Mouse (Mus musculus) neural tube, embryonic 15.5 days (tissue): ENCODE data around the gene Phykpl. TPM values are rescaled to one million over a fixed set of nuclear protein-coding genes. Genes with fewer than 3 reads are reported as not detected.

Experiments
- ATAC-seq: fragments of 200-750 bp; cut with Nextera tagmentation; 2 replicates; pipeline ENCODE4 v1.8.0; 2017; ENCODE audit warnings: mild to moderate bottlenecking, moderate TSS enrichment, moderate library complexity; ENCODE audit not compliant: low FRiP score
- H3K27ac ChIP-seq: fragments of 300-500 bp; sonication (generic); replicated peaks from 2 replicates; pipeline ENCODE4 v1.5.1; 2015; ENCODE audit warnings: mild to moderate bottlenecking, inconsistent platforms
- H3K27me3 ChIP-seq: fragments of 300-500 bp; sonication (generic); replicated peaks from 2 replicates; pipeline ENCODE4 v1.6.1; 2015; ENCODE audit warnings: inconsistent platforms
- H3K36me3 ChIP-seq: fragments of 300-500 bp; sonication (generic); 2 replicates; pipeline ENCODE4 v1.6.1; 2015; ENCODE audit warnings: inconsistent platforms
- H3K4me1 ChIP-seq: fragments of 300-500 bp; sonication (generic); 2 replicates; pipeline ENCODE4 v1.6.1; 2015; ENCODE audit warnings: inconsistent platforms
- H3K4me2 ChIP-seq: fragments of 300-500 bp; sonication (generic); 2 replicates; pipeline ENCODE4 v1.6.1; 2015; ENCODE audit warnings: inconsistent platforms, mild to moderate bottlenecking, moderate library complexity
- H3K4me3 ChIP-seq: fragments of 300-500 bp; sonication (generic); replicated peaks from 2 replicates; pipeline ENCODE4 v1.5.1; 2015; ENCODE audit warnings: mild to moderate bottlenecking, inconsistent platforms
- H3K9ac ChIP-seq: fragments of 300-500 bp; sonication (generic); replicated peaks from 2 replicates; pipeline ENCODE4 v1.6.1; 2015; ENCODE audit warnings: mild to moderate bottlenecking, inconsistent platforms
- H3K9me3 ChIP-seq: fragments of 300-500 bp; sonication (generic); replicated peaks from 2 replicates; pipeline ENCODE4 v1.6.1; 2016; ENCODE audit warnings: inconsistent platforms
- WGBS: fragments of 180-500 bp; shearing (Covaris S2); methylation state at CpG from one replicate; pipeline ENCODE4 v1.1.7; 2015; ENCODE audit warnings: mixed read lengths; 5-methylcytosine and 5-hydroxymethylcytosine counted together
- polyA plus RNA-seq: library from polyadenylated mRNA; unstranded; fragments of >200 nt; fragmentation: Nextera tagmentation; extraction: Ambion mirVana; gene quantifications from 2 replicates; pipeline ENCODE4 v1.2.1, GENCODE M21; 2015

Gene Phykpl
- polyA plus RNA-seq, 1 experiment from 2014 or later = 8.1 TPM

DNA sequence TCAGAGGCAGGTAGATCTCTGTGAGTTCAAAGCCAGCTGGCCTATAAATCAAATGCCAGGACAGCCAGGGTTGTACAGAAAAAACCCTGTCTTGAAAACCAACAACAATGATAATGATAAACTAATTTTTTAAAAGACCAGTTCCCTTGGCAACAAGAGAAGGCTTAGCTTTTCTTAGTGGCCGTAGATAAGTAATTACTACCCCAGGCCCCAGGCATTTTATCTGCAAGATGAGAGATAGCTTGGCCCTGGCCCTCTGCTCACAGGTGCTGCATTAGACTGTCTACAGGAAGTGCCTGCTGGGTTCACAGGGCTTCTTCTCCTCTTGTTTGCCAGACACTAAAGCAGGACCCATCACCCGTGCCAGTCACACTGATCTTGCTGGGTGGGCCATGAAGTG lies 29.5 kb upstream of the Phykpl start:
- Histone ChIP-seq H3K4me3 (no peak overlapping the region), H3K4me1 (peaks cover 7% of the 10 kb centered on the region), H3K9ac (no peak overlapping the region), H3K9me3 (no peaks in the 10 kb centered on the region), H3K4me2 (0 out of 2 replicates have a peak overlapping the region, but pooled peaks have one; percentile 17), H3K27ac (no peak overlapping the region), H3K27me3 (no peaks in the 10 kb centered on the region), H3K36me3 (no peaks in the 10 kb centered on the region)
- ATAC-seq = no peak
- WGBS = 46% methylated on average over 2 of the region's 2 CpGs

- WGBS = 81% methylated on average over 1 of the region's 1 CpGs
Observed at GRCm38 (mm10) chr11:51563276-51563675, 21.3 kb upstream of the Phykpl start.

DNA sequence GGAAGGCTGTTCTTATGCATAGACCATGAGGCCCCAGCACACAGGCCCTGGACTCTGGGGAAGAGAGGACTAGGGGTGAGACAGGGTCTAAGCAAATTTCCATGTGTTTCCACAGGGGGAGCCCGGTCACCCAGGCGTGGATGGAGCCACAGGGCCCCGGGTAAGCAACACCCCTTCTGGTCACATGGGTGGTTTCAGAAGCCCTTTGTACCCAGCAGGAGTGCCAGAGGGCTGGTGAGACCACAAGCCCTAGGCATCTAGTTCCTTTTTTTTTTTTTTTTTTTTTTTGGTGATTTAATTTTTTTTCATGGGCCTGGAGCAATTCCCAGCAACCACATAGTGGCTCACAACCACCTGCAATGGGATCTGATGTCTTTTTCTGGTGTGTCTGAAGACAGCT lies 19.5 kb upstream of the Phykpl start:
- H3K4me2 ChIP-seq = no peak overlapping the region
- no peaks in the 10 kb centered on the region for H3K9me3 ChIP-seq
- no peaks in the 10 kb centered on the region for H3K36me3 ChIP-seq
- H3K27ac ChIP-seq = no peak overlapping the region
- no peak overlapping the region for H3K9ac ChIP-seq
- H3K4me3 ChIP-seq = no peak overlapping the region
- ATAC-seq = no peak
- H3K4me1 ChIP-seq = no peaks in the 10 kb centered on the region
- H3K27me3 ChIP-seq = no peaks in the 10 kb centered on the region
- WGBS = 33% methylated on average over 3 of the region's 3 CpGs

More at GRCm38 (mm10) chr11:51563276-51563675, 21.3 kb upstream of the Phykpl start:
- no peak overlapping the region for H3K4me2 ChIP-seq
- H3K36me3 ChIP-seq = no peaks in the 10 kb centered on the region
- H3K4me1 ChIP-seq = no peaks in the 10 kb centered on the region
- no peak overlapping the region for H3K27ac ChIP-seq
- H3K27me3 ChIP-seq = no peaks in the 10 kb centered on the region
- no peak for ATAC-seq
- H3K9me3 ChIP-seq = no peaks in the 10 kb centered on the region
- no peak overlapping the region for H3K4me3 ChIP-seq
- no peak overlapping the region for H3K9ac ChIP-seq

DNA sequence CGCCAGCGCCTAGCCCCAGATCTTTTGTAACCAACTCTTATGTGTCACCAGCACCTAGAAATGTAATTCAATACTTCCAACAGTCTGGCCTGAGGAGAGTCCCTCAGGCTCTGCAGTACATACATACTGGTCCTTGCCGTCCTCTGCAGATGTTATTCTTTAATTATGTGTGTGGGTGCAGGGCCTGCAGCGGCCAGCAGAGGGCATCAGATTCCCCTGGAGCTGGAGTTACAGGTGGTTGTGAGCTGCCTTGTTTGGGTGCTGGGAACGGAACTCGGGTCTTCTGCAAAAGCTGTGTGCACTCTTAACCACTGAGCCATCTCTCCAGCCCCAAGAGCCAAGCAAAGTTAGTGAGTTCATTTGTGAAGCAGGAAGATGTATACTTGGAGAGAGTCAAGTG lies 18.6 kb upstream of the Phykpl start:
- no peaks in the 10 kb centered on the region for H3K36me3 ChIP-seq
- H3K4me2 ChIP-seq = no peak overlapping the region
- H3K4me1 ChIP-seq = no peaks in the 10 kb centered on the region
- no peak for ATAC-seq
- H3K27me3 ChIP-seq = no peaks in the 10 kb centered on the region
- H3K4me3 ChIP-seq = no peak overlapping the region
- no peak overlapping the region for H3K9ac ChIP-seq
- WGBS = 94% methylated on average over 6 of the region's 6 CpGs
- no peaks in the 10 kb centered on the region for H3K9me3 ChIP-seq
- no peak overlapping the region for H3K27ac ChIP-seq

DNA sequence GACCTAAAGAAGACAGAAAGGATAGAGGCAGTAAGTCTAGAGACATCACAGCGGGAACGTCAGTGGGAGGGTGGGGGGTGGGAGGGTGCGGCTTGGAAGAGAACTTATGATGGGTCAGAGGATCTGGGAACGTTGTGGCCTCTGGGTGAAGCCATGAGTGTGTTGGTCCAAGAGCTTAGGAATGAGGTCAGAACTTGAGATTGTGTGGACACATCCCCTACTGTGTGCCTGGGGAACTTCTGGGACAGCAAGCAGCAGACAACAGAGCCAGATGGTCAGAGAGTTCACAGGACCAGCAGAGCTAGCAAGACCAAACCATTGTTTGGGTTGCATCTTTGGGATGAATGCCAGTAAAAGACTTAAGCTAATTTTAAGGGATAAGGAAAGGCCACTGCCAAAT lies 15.8 kb upstream of the Phykpl start:
- Histone ChIP-seq H3K36me3 (no peaks in the 10 kb centered on the region), H3K4me1 (no peaks in the 10 kb centered on the region), H3K9ac (no peak overlapping the region), H3K4me3 (no peak overlapping the region), H3K27ac (no peak overlapping the region), H3K4me2 (no peak overlapping the region), H3K27me3 (no peaks in the 10 kb centered on the region), H3K9me3 (no peaks in the 10 kb centered on the region)
- ATAC-seq = no peak
- 86% methylated on average over 4 of the region's 4 CpGs for WGBS

DNA sequence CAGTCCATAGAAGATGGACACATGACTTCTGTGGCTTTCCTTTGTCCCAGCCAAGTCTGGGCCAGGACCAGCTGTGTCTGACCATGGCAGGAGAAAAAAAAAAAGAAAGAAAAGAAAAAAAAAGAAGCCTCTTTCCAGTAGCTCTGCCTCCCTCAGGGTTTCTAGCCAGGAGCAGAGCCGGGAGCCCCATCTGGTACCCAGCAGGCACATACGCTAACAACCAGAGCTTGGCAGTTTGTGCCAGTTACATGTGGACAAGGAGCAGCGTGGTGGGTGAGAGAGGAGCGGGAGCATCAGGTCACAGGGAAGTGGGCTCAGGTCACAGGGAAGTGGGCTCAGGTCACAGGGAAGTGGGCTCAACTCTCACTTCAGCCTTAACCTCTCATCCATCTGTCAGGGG lies 8.1 kb upstream of the Phykpl start:
- no peak overlapping the region for H3K9ac ChIP-seq
- 57% methylated on average over 4 of the region's 4 CpGs for WGBS
- ATAC-seq = no peak

GRCm38 (mm10) chr11:51577587-51577986 lies 7.0 kb upstream of the Phykpl start:
- 88% methylated on average over 7 of the region's 7 CpGs for WGBS
- H3K27me3 ChIP-seq = no peaks in the 10 kb centered on the region

More for the DNA sequence above, 8.1 kb upstream of the Phykpl start:
- H3K4me2 ChIP-seq = no peak overlapping the region
- H3K9me3 ChIP-seq = no peaks in the 10 kb centered on the region
- H3K36me3 ChIP-seq = no peaks in the 10 kb centered on the region
- H3K4me1 ChIP-seq = no peaks in the 10 kb centered on the region
- H3K4me3 ChIP-seq = no peak overlapping the region
- no peak overlapping the region for H3K27ac ChIP-seq
- no peaks in the 10 kb centered on the region for H3K27me3 ChIP-seq

DNA sequence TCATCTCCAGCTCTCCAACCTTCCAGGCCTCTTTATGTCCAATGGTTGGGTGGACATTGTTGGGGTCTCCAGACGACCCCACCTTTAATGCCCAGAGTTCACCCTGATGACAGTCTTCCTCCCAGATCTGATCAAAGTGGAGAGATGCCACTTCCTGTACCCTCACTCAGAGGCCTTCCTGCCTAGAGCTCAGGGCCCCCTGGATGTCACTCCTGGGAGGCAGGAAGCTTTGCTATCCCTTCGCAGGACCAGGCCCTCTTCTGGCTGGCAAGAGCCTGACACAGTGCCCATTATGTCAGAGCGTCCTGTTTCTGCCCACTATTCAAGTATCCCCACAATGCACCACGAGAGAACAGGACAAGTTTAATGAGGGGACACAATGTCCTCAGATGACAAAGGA lies 5.5 kb upstream of the Phykpl start:
- no peaks in the 10 kb centered on the region for H3K36me3 ChIP-seq
- peaks cover 3% of the 10 kb centered on the region for H3K4me1 ChIP-seq
- WGBS = 69% methylated on average over 4 of the region's 4 CpGs
- H3K9me3 ChIP-seq = no peaks in the 10 kb centered on the region
- no peak overlapping the region for H3K4me2 ChIP-seq
- H3K9ac ChIP-seq = no peak overlapping the region
- H3K4me3 ChIP-seq = no peak overlapping the region
- ATAC-seq = no peak
- no peaks in the 10 kb centered on the region for H3K27me3 ChIP-seq
- H3K27ac ChIP-seq = no peak overlapping the region

More at GRCm38 (mm10) chr11:51577587-51577986, 7.0 kb upstream of the Phykpl start:
- Histone ChIP-seq H3K4me1 (no peaks in the 10 kb centered on the region), H3K9me3 (no peaks in the 10 kb centered on the region), H3K4me3 (no peak overlapping the region), H3K36me3 (no peaks in the 10 kb centered on the region), H3K4me2 (no peak overlapping the region), H3K9ac (no peak overlapping the region), H3K27ac (no peak overlapping the region)
- no peak for ATAC-seq

- 25% methylated on average over 8 of the region's 8 CpGs for WGBS
- no peak overlapping the region for H3K4me3 ChIP-seq
- no peak overlapping the region for H3K4me2 ChIP-seq
- no peaks in the 10 kb centered on the region for H3K9me3 ChIP-seq
- peaks cover 20% of the 10 kb centered on the region for H3K4me1 ChIP-seq
- H3K9ac ChIP-seq = no peak overlapping the region
- H3K27ac ChIP-seq = no peak overlapping the region
- H3K27me3 ChIP-seq = no peaks in the 10 kb centered on the region
- peaks cover 11% of the 10 kb centered on the region for H3K36me3 ChIP-seq
- ATAC-seq = no peak
Observed at GRCm38 (mm10) chr11:51582713-51583112, 1.8 kb upstream of the Phykpl start.

GRCm38 (mm10) chr11:51584057-51584430 lies 513 bp upstream of the Phykpl start:
- H3K9me3 ChIP-seq = no peaks in the 10 kb centered on the region
- H3K4me3 ChIP-seq = peak overlapping the region; percentile 60
- H3K36me3 ChIP-seq = peaks cover 24% of the 10 kb centered on the region
- peak overlapping the region; percentile 84 for H3K4me2 ChIP-seq
- H3K27ac ChIP-seq = peak overlapping the region; percentile 88
- peak overlapping the region; percentile 77 for H3K9ac ChIP-seq
- peak; percentile 43 for ATAC-seq
- peaks cover 20% of the 10 kb centered on the region for H3K4me1 ChIP-seq
- H3K27me3 ChIP-seq = no peaks in the 10 kb centered on the region
- WGBS = 14% methylated on average over 9 of the region's 9 CpGs

- peaks cover 20% of the 10 kb centered on the region for H3K4me1 ChIP-seq
- H3K9ac ChIP-seq = peak overlapping the region; percentile 77; the same call in 1 of the 2 replicates
- peak overlapping the region; percentile 88 for H3K27ac ChIP-seq
- H3K9me3 ChIP-seq = no peaks in the 10 kb centered on the region
- peaks cover 37% of the 10 kb centered on the region for H3K36me3 ChIP-seq
- peak overlapping the region; percentile 60 for H3K4me3 ChIP-seq
- peak overlapping the region; percentile 84 for H3K4me2 ChIP-seq
- H3K27me3 ChIP-seq = no peaks in the 10 kb centered on the region
- 64% methylated on average over 8 of the region's 8 CpGs for WGBS
- ATAC-seq = no peak; the same call in 1 of the 2 replicates
Observed at GRCm38 (mm10) chr11:51585608-51586252, 1.2 kb downstream of the Phykpl start.

DNA sequence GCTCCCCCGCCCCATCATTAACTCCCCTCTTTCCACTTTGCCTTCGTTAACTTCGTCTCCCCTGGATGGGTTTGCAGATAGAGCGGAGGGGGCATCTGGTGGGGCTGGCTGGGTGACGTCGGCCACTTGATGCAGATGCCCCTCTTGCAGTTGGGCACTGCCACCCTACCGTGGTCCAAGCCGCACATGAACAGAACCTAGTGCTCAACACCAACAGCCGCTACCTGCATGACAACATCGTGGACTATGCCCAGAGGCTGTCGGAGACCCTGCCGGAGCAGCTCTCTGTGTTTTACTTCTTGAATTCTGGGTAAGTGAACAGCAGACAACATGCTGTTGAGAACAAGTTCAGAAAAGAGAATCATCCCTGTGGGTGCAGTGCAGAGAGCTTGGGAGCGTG lies 1.9 kb downstream of the Phykpl start:
- Histone ChIP-seq H3K9ac (no peak overlapping the region), H3K9me3 (no peaks in the 10 kb centered on the region), H3K4me2 (no peak overlapping the region), H3K36me3 (peaks cover 42% of the 10 kb centered on the region), H3K27ac (0 out of 2 replicates have a peak overlapping the region, but pooled peaks have one; percentile 15), H3K27me3 (no peaks in the 10 kb centered on the region), H3K4me1 (peaks cover 20% of the 10 kb centered on the region), H3K4me3 (no peak overlapping the region)
- no peak for ATAC-seq
- WGBS = 93% methylated on average over 13 of the region's 13 CpGs
